Mouse (Mus musculus): ENCODE measurements at regions not wholly inside any gene's neighbourhood (a gene's known extent, or its start where the extent isn't known, plus 50 kb on each side); places are given as distances from the start of the nearest gene placed in this dataset.

- no peak for TF ChIP-seq POLR2A (IDR thresholded peaks at IDR 0.05; ENCODE audit: insufficient read depth, low read depth, low read length)
- no peak for TF ChIP-seq CTCF (IDR thresholded peaks at IDR 0.05; ENCODE audit: insufficient read depth, low read depth, low read length)
Measured at GRCm38 (mm10) chr8:77805657-77806056, 81.4 kb upstream of the Ednra start.

All from olfactory bulb, adult 2 months (tissue).